In genomic region chr2:71383890-71384289, GRCm38 (mm10) we compare ENCODE assay signal across 12 mouse cellular contexts. TPM values are rescaled to one million over a fixed set of nuclear protein-coding genes. Genes with fewer than 3 reads are reported as not detected.
DNase-seq lines count a peak whose midpoint lies in the region; ATAC-seq lines count a peak whose summit lies in the region.
"Had no signal": no experiment of that assay in that cellular context is flagged by ENCODE, and none has a peak within 500 bp of the region (broad histone marks: within the 10 kb centered on the region; RNA-seq: fewer than 3 reads in every experiment).

No protein-coding gene starts in this region.

- no peak for DNase-seq in kidney, adult 18-20 months
- DNase-seq in ES-CJ7 (ENCODE audit: low read depth, low spot score) (peak; percentile 87), ZHBTc4 (ENCODE audit: low read depth, low spot score) (peak; percentile 86)
- DNase-seq in layer of hippocampus, adult 9-11 months = no peak
- DNase-seq: cerebellum, adult 11 months; heart, adult 18-20 months had no signal

- no peak overlapping the region for H3K9ac ChIP-seq in kidney, embryonic 14.5 days (ENCODE audit: low read depth, low read length)
- H3K9ac ChIP-seq in limb, embryonic 12.5 days (replicated peaks) = no peak overlapping the region
- no peak overlapping the region for H3K9ac ChIP-seq in midbrain, embryonic 16.5 days (ENCODE audit: low read depth, low read length)
- H3K9ac ChIP-seq: midbrain, embryonic 13.5 days had no signal

- ATAC-seq in kidney, embryonic 14.5 days (ENCODE audit: low FRiP score, low TSS enrichment) = no peak
- no peak for ATAC-seq in limb, embryonic 12.5 days (ENCODE audit: insufficient number of reproducible peaks, insufficient read depth, low FRiP score, low TSS enrichment, low read depth)
- ATAC-seq in midbrain, embryonic 16.5 days = no peak
- ATAC-seq: midbrain, embryonic 13.5 days had no signal

- no peak overlapping the region for H3K4me3 ChIP-seq in kidney, embryonic 14.5 days (ENCODE audit: low read length)
- 0 out of 2 replicates have a peak overlapping the region, but pooled peaks have one; percentile 10 for H3K4me3 ChIP-seq in limb, embryonic 12.5 days (replicated peaks)
- no peak overlapping the region for H3K4me3 ChIP-seq in midbrain, embryonic 16.5 days (ENCODE audit: low read depth, low read length)
- H3K4me3 ChIP-seq: layer of hippocampus, adult 2 months; midbrain, embryonic 13.5 days had no signal

- no peaks in the 10 kb centered on the region for H3K4me1 ChIP-seq in kidney, embryonic 14.5 days (ENCODE audit: control insufficient read depth, insufficient read depth, low read length)
- no peaks in the 10 kb centered on the region; the same call in 1 of the 2 replicates for H3K4me1 ChIP-seq in limb, embryonic 12.5 days (replicated peaks)
- peaks cover 3% of the 10 kb centered on the region; the same call in 1 of the 2 replicates for H3K4me1 ChIP-seq in midbrain, embryonic 16.5 days (ENCODE audit: control insufficient read depth, insufficient read depth, low read length)

- 33% methylated on average over 11 of the region's 11 CpGs for WGBS in kidney, embryonic 14.5 days
- 34% methylated on average over 11 of the region's 11 CpGs for WGBS in limb, embryonic 12.5 days
- WGBS in midbrain, embryonic 16.5 days = 55% methylated on average over 11 of the region's 11 CpGs

- no peak overlapping the region for H3K27ac ChIP-seq in kidney, embryonic 14.5 days (ENCODE audit: low read depth, low read length)
- H3K27ac ChIP-seq in limb, embryonic 12.5 days = no peak overlapping the region
- H3K27ac ChIP-seq in midbrain, embryonic 16.5 days (ENCODE audit: low read length) = no peak overlapping the region
- H3K27ac ChIP-seq: layer of hippocampus, adult 2 months; midbrain, embryonic 13.5 days had no signal

- no peaks in the 10 kb centered on the region for H3K36me3 ChIP-seq in kidney, embryonic 14.5 days (ENCODE audit: control insufficient read depth, insufficient read depth, low read length)
- no peaks in the 10 kb centered on the region for H3K36me3 ChIP-seq in limb, embryonic 12.5 days
- H3K36me3 ChIP-seq in midbrain, embryonic 16.5 days (ENCODE audit: control insufficient read depth, insufficient read depth, low read length) = no peaks in the 10 kb centered on the region
- H3K36me3 ChIP-seq: midbrain, embryonic 13.5 days had no signal

- no peaks in the 10 kb centered on the region for H3K9me3 ChIP-seq in kidney, embryonic 14.5 days (ENCODE audit: control insufficient read depth, low read length)
- no peaks in the 10 kb centered on the region for H3K9me3 ChIP-seq in limb, embryonic 12.5 days
- no peaks in the 10 kb centered on the region for H3K9me3 ChIP-seq in midbrain, embryonic 16.5 days (replicated peaks; ENCODE audit: control insufficient read depth, low read length, poor library complexity, severe bottlenecking)
- H3K9me3 ChIP-seq: midbrain, embryonic 13.5 days had no signal

- no peaks in the 10 kb centered on the region for H3K27me3 ChIP-seq in kidney, embryonic 14.5 days (ENCODE audit: control insufficient read depth, insufficient read depth, low read length)
- H3K27me3 ChIP-seq in limb, embryonic 12.5 days = no peaks in the 10 kb centered on the region
- no peaks in the 10 kb centered on the region for H3K27me3 ChIP-seq in midbrain, embryonic 16.5 days (ENCODE audit: control insufficient read depth, insufficient read depth, low read depth, low read length)
- H3K27me3 ChIP-seq: CH12.LX; midbrain, embryonic 13.5 days had no signal

- 0 out of 2 replicates have a peak overlapping the region, but pooled peaks have one; percentile 10 for H3K4me2 ChIP-seq in kidney, embryonic 14.5 days (replicated peaks; ENCODE audit: low read depth, low read length)
- H3K4me2 ChIP-seq in limb, embryonic 12.5 days = peak overlapping the region; percentile 32
- no peak overlapping the region for H3K4me2 ChIP-seq in midbrain, embryonic 16.5 days (ENCODE audit: low read length)
- H3K4me2 ChIP-seq: midbrain, embryonic 13.5 days had no signal

RNA-seq across cellular contexts. Expression of gene Hat1, which starts 4.9 kb away (rescaled TPM):
- polyA plus RNA-seq in kidney, embryonic 14.5 days (2014; fragmentation: Nextera tagmentation; extraction: Ambion mirVana) = 149 and 192 TPM in 2 replicates
- 142 and 147 TPM in 2 replicates for polyA plus RNA-seq in limb, embryonic 12.5 days (2016; fragmentation: Nextera tagmentation; extraction: Ambion mirVana)
- polyA plus RNA-seq in midbrain, embryonic 16.5 days (2015; fragmentation: Nextera tagmentation; extraction: Ambion mirVana) = 38.1 and 45.0 TPM in 2 replicates

RNA-seq across cellular contexts. Expression of gene Slc25a12, which starts 16.3 kb away (rescaled TPM):
- polyA plus RNA-seq in kidney, embryonic 14.5 days (2014; fragmentation: Nextera tagmentation; extraction: Ambion mirVana) = 29.8 and 41.6 TPM in 2 replicates
- polyA plus RNA-seq in limb, embryonic 12.5 days (2016; fragmentation: Nextera tagmentation; extraction: Ambion mirVana) = 30.8 and 31.4 TPM in 2 replicates
- 114 and 117 TPM in 2 replicates for polyA plus RNA-seq in midbrain, embryonic 16.5 days (2015; fragmentation: Nextera tagmentation; extraction: Ambion mirVana)

Comparison
In these comparisons a context has a peak if more than half of its experiments do, and no peak if none do; other contexts are left out.
1. DNase-seq: peak in ES-CJ7 (single experiment) and ZHBTc4 (single experiment); none in kidney, adult 18-20 months (single experiment) and layer of hippocampus, adult 9-11 months (single experiment).